Mouse (Mus musculus): ENCODE data around the gene Ceacam12. TPM values are rescaled to one million over a fixed set of nuclear protein-coding genes. Genes with fewer than 3 reads are reported as not detected.
"Not testable (repeated sequence)": the region's sequence is repeated elsewhere in the genome, so short reads cannot be mapped to it uniquely, and the experiment has no call there.

Ceacam12 gene
- not detected in 2 replicates for polyA plus RNA-seq (2014; fragmentation: Nextera tagmentation; extraction: Ambion mirVana)

GRCm38 (mm10) chr7:18065629-18066028 lies at the start of gene Ceacam12:
Gene Ceacam12, plus strand, starts transcription at chr7:18065929.
- TF ChIP-seq CTCF (IDR thresholded peaks at IDR 0.05; ENCODE audit: low read depth) = no peak
- 78% methylated on average over 1 of the region's 1 CpGs for WGBS

GRCm38 (mm10) chr7:18073821-18074220 lies 8.1 kb downstream of the Ceacam12 start:
- H3K36me3 ChIP-seq (ENCODE audit: insufficient read depth); H3K4me2 ChIP-seq: not testable (repeated sequence)
- 74% methylated on average over 1 of the region's 1 CpGs for WGBS

More at GRCm38 (mm10) chr7:18065629-18066028, at the start of gene Ceacam12:
- Histone ChIP-seq H3K4me3 (ENCODE audit: low read depth, low read length) (no peak within 1 kb of the TSS), H3K4me2 (no peak within 1 kb of the TSS), H3K27ac (ENCODE audit: low read depth) (no peak within 1 kb of the TSS), H3K36me3 (ENCODE audit: insufficient read depth) (no peaks in the 10 kb centered on the region), H3K27me3 (ENCODE audit: insufficient read depth, low read length) (no peaks in the 10 kb centered on the region), H3K9ac (no peak within 1 kb of the TSS), H3K4me1 (ENCODE audit: insufficient read depth) (no peaks in the 10 kb centered on the region), H3K9me3 (ENCODE audit: low read depth, low read length) (no peaks in the 10 kb centered on the region)
- no peak for DNase-seq
- no peak for ATAC-seq (ENCODE audit: insufficient read depth)

GRCm38 (mm10) chr7:18100785-18101184 lies 35.1 kb downstream of the Ceacam12 start:
- Histone ChIP-seq H3K36me3 (ENCODE audit: insufficient read depth) (no peaks in the 10 kb centered on the region), H3K27ac (ENCODE audit: low read depth) (no peak overlapping the region), H3K4me2 (no peak overlapping the region), H3K9ac (no peak overlapping the region), H3K9me3 (ENCODE audit: low read depth, low read length) (peaks cover 6% of the 10 kb centered on the region; the same call in 1 of the 2 replicates), H3K27me3 (ENCODE audit: insufficient read depth, low read length) (no peaks in the 10 kb centered on the region), H3K4me1 (ENCODE audit: insufficient read depth) (no peaks in the 10 kb centered on the region), H3K4me3 (ENCODE audit: low read depth, low read length) (no peak overlapping the region)
- TF ChIP-seq CTCF (IDR thresholded peaks at IDR 0.05; ENCODE audit: low read depth) = no peak
- no peak for DNase-seq
- 42% methylated on average over 2 of the region's 2 CpGs for WGBS
- ATAC-seq (ENCODE audit: insufficient read depth) = no peak

More at GRCm38 (mm10) chr7:18073821-18074220, 8.1 kb downstream of the Ceacam12 start:
- not testable (repeated sequence) for DNase-seq; H3K4me3 ChIP-seq (ENCODE audit: low read depth, low read length); H3K4me1 ChIP-seq (ENCODE audit: insufficient read depth); H3K27me3 ChIP-seq (ENCODE audit: insufficient read depth, low read length); H3K27ac ChIP-seq (ENCODE audit: low read depth); H3K9ac ChIP-seq; ATAC-seq (ENCODE audit: insufficient read depth)
- H3K9me3 ChIP-seq (ENCODE audit: low read depth, low read length) = peaks cover 14% of the 10 kb centered on the region; the same call in 1 of the 2 replicates

Small RNA genes lying within 50 kb of the gene (microRNA-seq; reads per million reads assigned to microRNA genes)
- not detected for gene Gm22414 (ENCODE audit: borderline number of aligned reads)

Other genes with a start within 250 kb of the Ceacam12 start
- gene Gm5155, start 194.2 kb upstream of the Ceacam12 start, polyA plus RNA-seq (2014; fragmentation: Nextera tagmentation; extraction: Ambion mirVana) = not detected in 2 replicates
- not detected in 2 replicates for gene Ceacam11, start 93.8 kb upstream of the Ceacam12 start, polyA plus RNA-seq (2014; fragmentation: Nextera tagmentation; extraction: Ambion mirVana)
- not detected in 2 replicates for gene Ceacam13, start 56.0 kb upstream of the Ceacam12 start, polyA plus RNA-seq (2014; fragmentation: Nextera tagmentation; extraction: Ambion mirVana)
- gene Igfl3, start 110.6 kb downstream of the Ceacam12 start, polyA plus RNA-seq (2014; fragmentation: Nextera tagmentation; extraction: Ambion mirVana) = not detected in 2 replicates
- gene Mill1, start 179.4 kb downstream of the Ceacam12 start, polyA plus RNA-seq (2014; fragmentation: Nextera tagmentation; extraction: Ambion mirVana) = not detected in 2 replicates

All from lung, embryonic 14.5 days (tissue).